Mouse (Mus musculus): ENCODE measurements around the gene Tmem251.

The Tmem251 gene

DNA sequence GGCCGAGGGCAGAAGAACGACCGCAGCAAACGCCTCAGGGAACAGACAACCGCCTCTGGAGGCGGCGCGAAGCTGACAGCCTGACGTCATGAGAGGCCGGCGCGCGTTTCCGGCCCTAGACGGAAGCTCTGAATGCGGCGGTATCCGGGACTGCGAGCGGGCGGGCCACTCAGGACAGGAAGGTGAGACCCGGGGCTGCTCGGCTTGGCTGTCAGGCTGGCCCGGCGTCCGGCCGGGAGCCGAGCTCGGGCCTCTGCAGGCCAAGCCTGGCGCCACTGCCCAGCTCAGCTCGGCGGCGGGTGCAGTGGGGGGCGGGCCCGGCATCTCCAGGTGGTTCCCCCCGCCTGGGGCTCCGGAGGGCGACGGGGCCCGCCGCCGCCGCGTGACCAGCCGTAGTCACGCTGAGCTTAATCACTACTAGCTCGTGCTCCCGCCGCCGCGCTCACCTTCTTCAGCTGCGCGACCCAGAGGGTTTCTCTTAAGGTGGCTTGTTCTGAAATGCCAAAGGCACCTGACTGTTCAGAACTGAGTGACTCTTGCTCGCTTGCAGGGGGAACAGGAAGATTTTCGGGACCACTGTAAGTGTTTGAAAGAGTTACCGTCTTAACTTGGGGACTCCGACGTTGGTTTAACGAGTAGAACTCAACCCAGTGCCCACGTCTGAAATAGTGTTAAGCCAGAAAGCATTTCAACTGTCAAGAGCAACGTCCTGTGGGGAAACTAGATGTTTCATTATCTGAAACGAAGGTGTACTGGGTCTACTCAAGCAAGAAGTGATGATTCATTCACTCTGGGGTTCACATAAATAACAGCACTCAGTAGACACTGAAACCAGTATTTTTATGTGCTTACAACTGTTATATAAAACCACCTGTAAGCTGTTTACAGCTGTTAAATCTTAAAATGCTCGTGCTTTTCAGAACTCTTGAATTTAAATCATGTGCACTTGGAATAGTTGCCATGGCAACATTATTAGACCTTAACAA, at the start of gene Tmem251, which contains the start of gene Moap1:
Gene Tmem251, plus strand, starts transcription at position 174 of the 986 bp plus-strand sequence.
Gene Moap1, minus strand, starts transcription at position 73 of the 986 bp plus-strand sequence.
- DNase-seq, result peak; percentile 91

DNA sequence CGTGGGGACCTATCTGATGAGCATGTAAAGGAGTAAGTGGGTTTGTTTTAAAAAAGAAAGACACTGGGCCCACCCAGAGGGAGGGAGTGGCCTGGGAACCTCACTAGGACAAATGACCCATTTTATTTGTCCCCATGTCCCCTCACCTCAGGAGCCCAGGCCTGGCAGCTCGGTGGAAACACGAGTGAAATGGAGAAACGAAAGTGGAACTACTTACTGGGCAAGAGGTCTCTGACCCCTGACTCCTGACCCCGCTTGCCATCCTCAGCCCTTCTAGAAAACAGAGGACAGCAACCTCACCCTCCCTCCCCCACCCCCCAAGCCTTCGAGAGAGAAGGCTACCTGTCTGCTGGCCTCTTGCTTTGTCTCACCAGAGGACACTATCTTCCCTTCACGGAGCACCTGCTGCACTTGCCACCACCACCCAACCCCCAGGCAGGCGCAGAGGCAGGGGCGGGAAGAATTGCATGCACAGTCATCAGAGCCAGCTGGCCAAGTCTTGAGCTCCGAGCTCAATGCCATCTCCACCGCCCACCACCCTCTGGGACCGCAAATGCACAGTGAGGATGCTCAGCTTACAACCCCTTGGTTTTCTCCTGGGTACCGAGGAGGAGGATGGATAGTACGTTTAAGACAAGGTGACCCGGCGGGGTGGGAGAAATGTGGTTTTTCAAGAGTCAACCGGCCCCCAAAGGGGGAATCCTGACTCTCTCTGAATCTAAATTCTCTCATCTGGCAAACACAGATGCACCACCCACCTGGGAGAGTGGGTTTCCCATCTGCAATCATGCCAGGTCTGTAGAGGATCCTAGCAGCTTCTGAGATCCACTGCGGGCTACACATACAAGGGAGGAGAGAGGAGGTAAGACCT, 48.0 kb upstream of the Tmem251 start:
- peak; percentile 72 for DNase-seq

DNA sequence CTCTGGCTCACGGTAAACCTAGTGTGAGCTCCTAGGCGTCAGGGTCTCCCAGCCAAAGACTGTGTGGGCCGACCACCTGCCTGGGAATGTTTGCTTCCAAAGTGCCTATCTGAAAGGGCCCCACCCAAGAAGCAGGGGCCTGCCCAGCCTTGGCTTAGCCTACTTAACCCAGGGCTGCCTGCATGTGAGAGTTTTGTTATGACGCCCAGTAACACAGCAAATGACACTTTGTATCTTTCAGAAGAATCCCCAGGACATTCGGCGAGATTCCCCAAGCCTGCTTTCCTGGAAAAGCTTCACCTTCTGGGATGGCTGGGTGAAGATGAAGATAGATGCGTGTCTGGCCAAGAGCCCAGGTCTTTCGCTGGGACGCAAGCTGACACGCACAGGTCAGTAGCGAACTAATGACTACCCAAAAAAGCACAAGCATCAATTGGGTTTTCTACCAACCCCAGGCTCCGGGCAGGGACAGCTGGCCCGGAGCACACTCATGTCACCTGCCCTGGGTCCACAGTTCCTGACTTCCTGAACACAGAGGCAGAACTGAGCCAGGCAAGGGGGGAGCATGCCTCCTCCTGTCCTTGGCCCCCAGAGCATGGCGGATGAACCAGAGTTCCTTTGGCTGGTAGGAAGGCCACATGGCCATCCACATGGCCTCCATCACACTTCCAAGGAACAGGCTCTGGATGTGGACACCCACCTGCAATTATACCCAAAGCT, 46.8 kb upstream of the Tmem251 start:
- no peak for DNase-seq

GRCm38 (mm10) chr12:102697381-102697780, 46.2 kb upstream of the Tmem251 start:
- DNase-seq, result no peak

DNA sequence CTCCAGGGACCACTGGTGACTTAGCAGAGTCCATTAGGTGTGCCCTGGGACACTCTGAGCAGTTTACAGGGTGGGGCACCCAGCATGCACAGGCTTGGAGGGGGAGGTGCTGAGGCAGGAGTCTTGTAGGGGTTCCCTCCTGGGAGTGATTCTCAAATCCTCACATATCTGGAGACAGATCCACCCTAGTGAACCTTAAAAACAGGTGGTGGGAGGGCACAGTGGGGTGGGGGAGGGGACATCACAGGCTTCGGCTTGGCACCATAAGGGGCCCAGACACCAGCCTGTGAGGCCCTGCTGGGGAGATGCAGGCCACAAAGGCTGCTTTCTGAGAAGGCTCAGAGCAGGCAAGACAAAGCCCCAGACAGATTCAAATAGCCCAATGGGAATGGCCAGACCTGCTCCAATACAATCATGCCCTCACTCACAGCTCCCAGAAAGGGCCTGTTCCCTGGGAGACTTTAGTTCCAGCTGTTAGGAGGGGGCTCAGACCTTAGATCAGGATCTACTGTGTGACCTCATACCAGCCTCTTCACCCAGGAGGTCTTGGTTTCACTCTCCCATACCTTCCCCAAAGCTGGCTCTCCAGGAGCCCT, 45.4 kb upstream of the Tmem251 start:
- DNase-seq, result no peak

- no peak for DNase-seq
Observed at GRCm38 (mm10) chr12:102699156-102699555, 44.4 kb upstream of the Tmem251 start.

DNA sequence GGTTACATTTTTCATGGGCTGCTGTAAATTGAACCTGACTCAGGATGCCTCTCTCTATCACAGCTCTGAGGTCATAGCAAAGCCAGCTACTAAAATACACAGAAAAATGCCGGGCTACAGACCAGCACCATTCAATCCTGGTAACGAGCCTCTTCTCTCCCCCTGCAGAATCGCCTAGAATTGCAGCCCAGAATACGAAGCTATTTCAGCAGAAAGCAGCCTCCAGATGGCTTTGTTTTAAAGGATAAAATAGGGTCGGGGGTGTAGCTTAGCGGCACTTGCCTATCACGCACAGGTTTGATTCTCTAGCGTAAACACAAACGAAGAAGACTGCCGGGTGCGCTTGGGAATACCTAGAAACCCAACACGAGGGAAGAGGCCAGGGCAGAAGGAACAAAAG, 43.1 kb upstream of the Tmem251 start:
- no peak for DNase-seq

- DNase-seq, result no peak
Observed at GRCm38 (mm10) chr12:102701691-102702207, 41.8 kb upstream of the Tmem251 start.

- DNase-seq, result peak; percentile 95
Observed at GRCm38 (mm10) chr12:102702356-102703110, 41.0 kb upstream of the Tmem251 start.

DNA sequence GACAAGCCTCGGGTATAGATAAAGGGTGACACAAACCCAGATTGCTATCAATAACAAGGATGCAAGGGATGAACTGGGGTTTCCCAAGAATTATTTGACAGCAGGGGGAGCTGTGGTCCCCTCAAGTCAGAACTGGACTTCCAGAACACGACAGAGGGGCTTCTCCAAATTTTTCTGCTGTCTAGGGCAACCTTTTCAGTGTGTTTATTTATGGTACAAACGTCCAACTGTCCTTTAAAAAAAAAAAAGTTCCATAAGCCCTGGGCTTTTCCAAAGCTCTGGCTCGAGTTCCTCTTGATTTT, 40.5 kb upstream of the Tmem251 start:
- no peak for DNase-seq

- DNase-seq, result no peak
Observed at GRCm38 (mm10) chr12:102703441-102703840, 40.1 kb upstream of the Tmem251 start.

DNA sequence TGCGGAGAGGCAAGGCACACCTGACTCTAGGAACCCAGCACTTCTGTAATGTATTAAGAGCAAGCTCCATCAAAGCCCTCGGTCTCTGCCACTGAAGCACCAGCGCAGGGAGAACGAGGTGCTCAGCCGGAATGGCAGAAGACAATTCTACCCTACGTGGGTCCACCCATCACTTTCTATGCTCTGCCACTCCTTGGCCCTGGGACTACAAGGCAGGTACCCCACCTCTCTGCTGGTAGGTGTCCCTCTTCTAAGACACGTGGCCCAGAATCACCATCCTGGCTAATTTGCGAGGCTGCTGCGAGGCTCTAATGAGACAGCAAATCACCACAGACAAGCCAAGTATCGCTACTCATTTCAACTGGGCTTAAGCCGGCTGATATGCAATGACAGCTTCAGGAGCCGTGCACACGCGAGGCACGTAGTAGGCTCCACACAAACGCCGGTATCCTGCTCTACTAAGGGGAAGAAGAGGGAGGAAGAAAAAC, 39.6 kb upstream of the Tmem251 start:
- DNase-seq, result no peak

GRCm38 (mm10) chr12:102704457-102705198, 38.9 kb upstream of the Tmem251 start, which contains the start of gene Itpk1:
Gene Itpk1, minus strand, starts transcription at chr12:102704930.
- DNase-seq, result peak; percentile 68

DNA sequence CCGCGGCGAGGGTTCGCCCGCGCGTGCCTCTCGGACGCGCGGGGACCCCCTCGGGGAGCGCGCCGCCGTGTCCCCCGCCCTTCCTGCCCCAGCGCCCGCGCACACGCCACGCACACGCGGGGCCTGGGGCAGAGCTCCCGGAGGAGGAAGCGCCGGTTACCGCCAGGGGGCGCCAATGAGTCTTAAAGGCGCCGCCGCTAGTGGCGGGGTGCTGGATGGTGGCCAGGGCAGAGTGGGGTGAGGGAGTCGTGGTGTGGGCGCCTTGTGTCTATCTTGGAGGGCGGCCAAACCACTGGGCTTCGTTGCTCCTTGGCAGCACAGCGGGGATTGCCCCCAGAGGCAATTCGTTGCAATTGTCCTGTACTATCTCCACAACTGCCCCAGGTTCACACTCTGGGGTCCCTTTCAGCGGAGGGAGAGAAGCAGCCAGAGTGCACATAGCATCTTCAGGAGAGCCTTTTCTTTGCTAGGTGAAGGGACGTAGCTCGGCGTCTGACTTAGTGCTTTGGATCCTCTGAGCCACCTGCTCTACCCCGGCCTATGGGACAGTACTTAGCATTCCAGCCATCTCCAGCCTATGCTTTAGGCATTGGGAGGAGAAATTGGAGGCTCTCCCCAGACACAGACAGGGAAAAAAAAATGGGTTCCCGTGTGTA, 38.2 kb upstream of the Tmem251 start:
- DNase-seq, result peak; percentile 97

- no peak for DNase-seq
Observed at GRCm38 (mm10) chr12:102705906-102706640, 37.5 kb upstream of the Tmem251 start.

- no peak for DNase-seq
Observed at GRCm38 (mm10) chr12:102706833-102707463, 36.6 kb upstream of the Tmem251 start.

- no peak for DNase-seq
Observed at GRCm38 (mm10) chr12:102708220-102708619, 35.3 kb upstream of the Tmem251 start.

GRCm38 (mm10) chr12:102709896-102710295, 33.7 kb upstream of the Tmem251 start:
- no peak for DNase-seq

Measured in right cerebral cortex, postnatal 14 days (tissue).